Mouse (Mus musculus): Measurements from ENCODE around the gene Uqcc2.

Gene Uqcc2

GRCm38 (mm10) chr17:27123103-27123502, 10.6 kb downstream of the Uqcc2 start:
- no peak for DNase-seq (ENCODE audit: low spot score)

- DNase-seq (ENCODE audit: low spot score) = no peak
Observed at GRCm38 (mm10) chr17:27122701-27123100, 11.0 kb downstream of the Uqcc2 start.

- DNase-seq (ENCODE audit: low spot score) = no peak
Observed at GRCm38 (mm10) chr17:27121781-27122180, 11.9 kb downstream of the Uqcc2 start.

- no peak for DNase-seq (ENCODE audit: low spot score)
Observed at GRCm38 (mm10) chr17:27121266-27121665, 12.4 kb downstream of the Uqcc2 start.

GRCm38 (mm10) chr17:27120561-27121024, 13.1 kb downstream of the Uqcc2 start:
- peak; percentile 55 for DNase-seq (ENCODE audit: low spot score)

GRCm38 (mm10) chr17:27119954-27120353, 13.8 kb downstream of the Uqcc2 start:
- no peak for DNase-seq (ENCODE audit: low spot score)

- DNase-seq (ENCODE audit: low spot score) = no peak
Observed at GRCm38 (mm10) chr17:27119540-27119895, 14.2 kb downstream of the Uqcc2 start.

- no peak for DNase-seq (ENCODE audit: low spot score)
Observed at GRCm38 (mm10) chr17:27118676-27119539, 14.8 kb downstream of the Uqcc2 start.

GRCm38 (mm10) chr17:27110072-27110471, 23.6 kb downstream of the Uqcc2 start:
- no peak for DNase-seq (ENCODE audit: low spot score)

- DNase-seq (ENCODE audit: low spot score) = no peak
Observed at GRCm38 (mm10) chr17:27107936-27108335, 25.8 kb downstream of the Uqcc2 start.

GRCm38 (mm10) chr17:27106745-27107144, 27.0 kb downstream of the Uqcc2 start:
- no peak for DNase-seq (ENCODE audit: low spot score)

- DNase-seq (ENCODE audit: low spot score) = no peak
Observed at GRCm38 (mm10) chr17:27105698-27106470, 27.8 kb downstream of the Uqcc2 start.

GRCm38 (mm10) chr17:27101675-27102074, 32.0 kb downstream of the Uqcc2 start:
- DNase-seq (ENCODE audit: low spot score) = no peak

GRCm38 (mm10) chr17:27095690-27096089, 38.0 kb downstream of the Uqcc2 start:
- DNase-seq (ENCODE audit: low spot score) = peak; percentile 41

- no peak for DNase-seq (ENCODE audit: low spot score)
Observed at GRCm38 (mm10) chr17:27090068-27090467, 43.6 kb downstream of the Uqcc2 start.

GRCm38 (mm10) chr17:27087426-27087825, 46.3 kb downstream of the Uqcc2 start:
- no peak for DNase-seq (ENCODE audit: low spot score)

GRCm38 (mm10) chr17:27085676-27086075, 48.0 kb downstream of the Uqcc2 start:
- DNase-seq (ENCODE audit: low spot score) = peak; percentile 54

- no peak for DNase-seq (ENCODE audit: low spot score)
Observed at GRCm38 (mm10) chr17:27083601-27084000, 50.1 kb downstream of the Uqcc2 start.

GRCm38 (mm10) chr17:27082796-27083195, 50.9 kb downstream of the Uqcc2 start:
- no peak for DNase-seq (ENCODE audit: low spot score)

GRCm38 (mm10) chr17:27081868-27082267, 51.8 kb downstream of the Uqcc2 start:
- DNase-seq (ENCODE audit: low spot score) = no peak

- no peak for DNase-seq (ENCODE audit: low spot score)
Observed at GRCm38 (mm10) chr17:27078499-27078898, 55.2 kb downstream of the Uqcc2 start.

GRCm38 (mm10) chr17:27077920-27078319, 55.8 kb downstream of the Uqcc2 start:
- no peak for DNase-seq (ENCODE audit: low spot score)

- DNase-seq (ENCODE audit: low spot score) = no peak
Observed at GRCm38 (mm10) chr17:27077133-27077532, 56.6 kb downstream of the Uqcc2 start.

Data from urinary bladder, postnatal 25 days (tissue).